Mouse (Mus musculus) kidney, postnatal 10 days (tissue): ENCODE measurements at regions not wholly inside any gene's neighbourhood (a gene's known extent, or its start where the extent isn't known, plus 50 kb on each side); places are given as distances from the start of the nearest gene placed in this dataset.
"Not testable (repeated sequence)": the region's sequence is repeated elsewhere in the genome, so short reads cannot be mapped to it uniquely, and the experiment has no call there.

ENCODE experiments used
- DNase-seq: peaks from one replicate; pipeline ENCODE4 v3.0.0; 2021; ENCODE audit warnings: mixed read lengths

DNA sequence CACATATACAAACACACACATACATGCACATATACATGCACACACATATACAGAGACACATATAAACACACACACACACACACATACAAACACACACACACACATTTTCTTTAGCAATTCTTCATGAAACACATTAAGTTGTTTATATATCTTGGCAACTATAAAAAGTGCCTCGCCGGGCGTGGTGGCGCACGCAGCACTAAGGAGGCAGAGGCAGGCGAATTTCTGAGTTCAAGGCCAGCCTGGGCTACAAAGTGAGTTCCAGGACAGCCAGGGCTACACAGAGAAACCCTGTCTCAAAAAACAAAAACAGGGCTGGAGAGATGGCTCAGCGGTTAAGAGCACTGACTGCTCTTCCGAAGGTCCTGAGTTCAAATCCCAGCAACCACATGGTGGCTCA, 214.4 kb upstream of the Klf3 start:
- not testable (repeated sequence) for DNase-seq

- DNase-seq: no peak
Observed at GRCm38 (mm10) chr5:64590036-64590435, 213.2 kb upstream of the Klf3 start.

- DNase-seq: no peak
Observed at GRCm38 (mm10) chr5:64590747-64591146, 212.4 kb upstream of the Klf3 start.

DNA sequence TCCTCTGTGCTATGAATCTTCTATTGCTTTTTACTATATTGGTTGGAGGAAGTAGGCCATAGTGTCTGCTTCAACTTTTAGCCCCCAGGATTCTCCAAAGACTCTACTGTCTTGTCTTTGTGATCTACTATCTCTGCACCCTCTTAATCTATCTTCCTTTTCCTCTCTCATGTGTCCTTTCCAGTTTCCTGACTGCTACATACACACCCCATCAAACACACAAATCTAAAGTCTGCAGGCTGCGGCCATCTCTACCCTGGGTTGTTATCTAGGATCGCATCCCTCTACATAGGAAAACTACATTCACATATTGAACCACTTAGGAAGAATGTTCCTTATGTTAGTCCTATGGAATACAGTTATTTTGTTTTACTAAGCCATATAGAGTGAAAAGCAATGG, 211.4 kb upstream of the Klf3 start:
- DNase-seq: no peak

- no peak for DNase-seq
Observed at GRCm38 (mm10) chr5:64595220-64595619, 208.0 kb upstream of the Klf3 start.

DNA sequence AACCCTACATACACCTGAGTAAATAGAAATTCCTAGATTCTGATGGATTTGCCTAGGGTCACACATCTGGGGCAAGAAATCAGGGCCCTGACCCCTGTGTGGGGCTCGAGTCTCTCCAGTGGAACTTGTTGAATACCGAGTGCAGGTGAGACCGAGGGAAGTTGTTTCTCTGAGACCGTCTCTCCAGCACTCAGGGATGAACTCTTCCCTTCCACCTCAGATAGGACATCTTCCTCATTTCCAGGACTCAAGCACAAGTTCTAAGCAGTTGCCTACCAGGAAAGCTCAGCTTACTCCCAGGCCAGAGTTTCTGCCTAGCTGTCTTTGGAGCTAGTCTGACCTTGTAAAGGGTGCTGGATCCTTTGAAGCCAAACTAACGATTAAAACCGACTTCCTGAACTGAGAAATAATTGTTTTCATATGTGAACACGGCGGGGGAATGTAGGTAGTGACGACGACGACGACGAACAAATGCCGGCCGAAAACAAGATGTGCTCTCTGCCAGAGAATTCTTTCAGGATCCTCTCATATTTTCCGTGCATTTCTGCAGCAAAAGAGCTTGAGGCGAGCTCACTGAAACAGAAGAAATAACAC, 207.3 kb upstream of the Klf3 start:
- no peak for DNase-seq

DNA sequence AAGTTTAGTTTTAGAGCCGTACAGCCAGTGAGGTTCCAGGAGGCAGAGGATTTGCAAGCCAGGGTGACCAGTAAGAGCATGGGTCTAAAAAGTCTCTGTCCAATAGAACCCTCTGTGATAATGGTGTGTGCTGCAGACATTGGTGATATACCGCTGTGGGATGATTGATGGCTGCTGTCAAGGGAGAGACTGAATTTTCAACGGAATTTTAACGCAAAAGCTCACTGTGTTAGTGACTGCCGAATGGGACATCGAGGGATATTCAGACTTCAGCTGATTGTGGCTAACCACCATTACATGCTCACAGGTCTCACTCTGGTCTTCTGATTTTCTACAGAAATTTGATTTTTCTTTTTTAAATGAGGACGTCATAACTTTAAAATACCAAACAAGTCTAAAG, 206.2 kb upstream of the Klf3 start:
- no peak for DNase-seq

DNA sequence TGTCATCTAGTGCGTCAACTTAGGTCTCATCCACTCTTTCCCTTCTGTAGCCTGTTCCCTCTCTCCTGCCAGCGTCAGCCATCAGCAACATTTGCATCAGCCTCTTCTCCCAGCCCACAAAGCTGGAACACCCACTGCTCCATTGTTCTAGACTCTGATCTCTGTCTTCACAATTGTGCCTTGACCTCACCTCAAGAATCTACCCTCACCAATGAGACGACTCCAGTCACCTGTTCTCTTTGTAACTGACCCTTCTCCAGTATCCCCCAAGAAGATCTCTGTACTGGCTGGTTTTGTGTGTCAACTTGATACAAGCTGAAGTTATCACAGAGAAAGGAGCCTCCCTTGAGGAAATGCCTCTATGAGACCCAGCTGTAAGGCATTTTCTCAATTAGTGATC, 205.7 kb upstream of the Klf3 start:
- DNase-seq: no peak

- DNase-seq: no peak
Observed at GRCm38 (mm10) chr5:64598606-64599005, 204.6 kb upstream of the Klf3 start.

GRCm38 (mm10) chr5:64599015-64599414, 204.2 kb upstream of the Klf3 start:
- no peak for DNase-seq

GRCm38 (mm10) chr5:64599865-64600288, 203.3 kb upstream of the Klf3 start:
- DNase-seq: peak; percentile 65

GRCm38 (mm10) chr5:64600392-64600791, 202.8 kb upstream of the Klf3 start:
- no peak for DNase-seq

- DNase-seq: no peak
Observed at GRCm38 (mm10) chr5:64600811-64601210, 202.4 kb upstream of the Klf3 start.

DNA sequence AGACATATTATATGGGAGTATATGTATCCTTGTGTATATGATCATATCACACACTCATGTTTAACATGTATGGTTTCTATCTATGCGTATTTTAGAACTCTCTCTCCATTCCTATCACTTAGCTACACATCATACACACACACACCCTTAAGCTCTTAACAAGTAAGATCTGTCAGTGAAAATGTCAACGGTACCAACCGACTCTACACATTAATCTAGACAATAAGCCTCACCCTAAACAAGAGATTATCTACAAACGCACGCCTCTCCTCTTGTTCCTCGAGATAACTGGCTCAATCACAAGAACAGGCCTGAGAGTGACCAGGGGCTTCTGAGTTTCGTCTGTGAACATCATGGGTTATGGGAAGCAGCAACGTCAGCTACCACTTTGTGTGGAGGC, 201.9 kb upstream of the Klf3 start:
- no peak for DNase-seq

- DNase-seq: no peak
Observed at GRCm38 (mm10) chr5:64601832-64602231, 201.4 kb upstream of the Klf3 start.

- peak; percentile 37 for DNase-seq
Observed at GRCm38 (mm10) chr5:64602356-64602936, 200.7 kb upstream of the Klf3 start.

DNA sequence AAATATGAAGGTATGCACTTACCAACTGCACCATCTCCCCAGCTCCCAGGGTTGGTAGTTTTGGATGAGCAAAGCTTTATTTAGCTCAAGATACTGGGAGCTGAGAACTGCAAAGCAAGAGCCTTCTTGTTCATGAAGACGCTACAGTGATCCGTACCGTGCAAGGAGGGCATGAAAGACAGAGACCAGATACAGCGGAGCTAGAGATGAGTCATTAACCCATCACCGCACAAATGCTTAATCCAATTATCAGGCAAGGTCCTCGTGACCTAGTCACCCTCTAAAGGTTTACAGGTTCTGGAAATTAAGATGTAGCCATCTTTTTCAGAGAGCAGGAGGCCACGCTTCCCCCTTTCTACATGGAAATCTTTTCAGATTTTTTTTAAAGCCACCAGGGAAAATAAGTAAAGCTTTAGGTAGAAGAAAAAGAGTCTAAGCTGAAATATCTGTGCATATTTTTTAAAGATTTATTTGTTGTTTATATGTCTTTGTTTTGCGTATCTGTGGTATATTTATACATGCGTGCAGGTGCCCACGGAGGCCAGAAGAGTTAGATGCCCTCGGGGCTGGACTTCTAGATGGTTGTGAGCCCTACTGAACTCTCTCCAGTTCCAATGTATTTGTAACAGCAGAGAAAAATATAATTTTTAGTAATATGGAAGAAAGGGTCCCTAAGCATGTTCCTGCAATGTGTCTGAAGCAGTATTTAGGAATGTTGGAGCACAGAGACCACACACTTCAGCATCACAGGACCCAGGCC, 200.0 kb upstream of the Klf3 start:
- DNase-seq: no peak

- DNase-seq: no peak
Observed at GRCm38 (mm10) chr5:64605171-64605570, 198.0 kb upstream of the Klf3 start.

DNA sequence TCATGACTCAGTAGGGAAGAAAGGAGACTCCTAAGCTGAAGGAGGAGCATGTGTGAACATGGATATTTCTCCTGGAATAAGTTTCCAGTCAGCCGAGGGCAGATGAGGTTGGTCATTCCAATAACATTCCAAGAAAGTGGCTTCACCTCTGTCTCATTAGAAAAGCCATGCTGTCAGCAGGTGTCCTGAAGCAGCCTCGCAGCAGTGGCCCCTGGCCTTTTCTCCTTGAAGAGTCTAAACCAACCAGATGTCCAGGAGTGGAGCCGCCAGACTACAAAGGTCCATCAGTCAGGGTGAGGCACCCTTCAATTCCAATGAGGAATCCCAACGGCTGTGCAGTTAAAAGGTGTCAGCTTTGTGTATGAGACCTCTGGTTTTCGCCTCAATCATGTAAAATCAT, 197.2 kb upstream of the Klf3 start:
- DNase-seq: peak; percentile 34

GRCm38 (mm10) chr5:64609378-64610087, 193.7 kb upstream of the Klf3 start:
- no peak for DNase-seq

DNA sequence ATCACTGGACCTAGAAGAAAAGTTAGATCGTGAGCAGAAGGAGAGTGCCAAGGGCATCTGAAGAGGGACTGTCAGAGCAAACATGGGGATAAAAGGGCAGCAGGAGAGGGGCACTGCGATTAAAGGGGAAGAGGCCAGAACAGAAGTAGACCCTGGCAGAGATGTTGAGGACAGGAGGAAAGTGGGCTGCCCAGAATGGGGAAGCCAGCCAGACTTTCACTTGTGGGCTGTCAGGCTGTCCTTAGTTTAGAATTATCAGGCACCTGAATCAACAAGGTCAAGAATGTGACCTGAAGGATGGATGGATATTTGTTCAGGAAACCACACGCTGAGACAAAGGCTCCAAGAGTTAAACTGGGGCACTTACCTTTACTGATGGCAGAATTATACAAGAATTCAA, 193.0 kb upstream of the Klf3 start:
- DNase-seq: no peak

DNA sequence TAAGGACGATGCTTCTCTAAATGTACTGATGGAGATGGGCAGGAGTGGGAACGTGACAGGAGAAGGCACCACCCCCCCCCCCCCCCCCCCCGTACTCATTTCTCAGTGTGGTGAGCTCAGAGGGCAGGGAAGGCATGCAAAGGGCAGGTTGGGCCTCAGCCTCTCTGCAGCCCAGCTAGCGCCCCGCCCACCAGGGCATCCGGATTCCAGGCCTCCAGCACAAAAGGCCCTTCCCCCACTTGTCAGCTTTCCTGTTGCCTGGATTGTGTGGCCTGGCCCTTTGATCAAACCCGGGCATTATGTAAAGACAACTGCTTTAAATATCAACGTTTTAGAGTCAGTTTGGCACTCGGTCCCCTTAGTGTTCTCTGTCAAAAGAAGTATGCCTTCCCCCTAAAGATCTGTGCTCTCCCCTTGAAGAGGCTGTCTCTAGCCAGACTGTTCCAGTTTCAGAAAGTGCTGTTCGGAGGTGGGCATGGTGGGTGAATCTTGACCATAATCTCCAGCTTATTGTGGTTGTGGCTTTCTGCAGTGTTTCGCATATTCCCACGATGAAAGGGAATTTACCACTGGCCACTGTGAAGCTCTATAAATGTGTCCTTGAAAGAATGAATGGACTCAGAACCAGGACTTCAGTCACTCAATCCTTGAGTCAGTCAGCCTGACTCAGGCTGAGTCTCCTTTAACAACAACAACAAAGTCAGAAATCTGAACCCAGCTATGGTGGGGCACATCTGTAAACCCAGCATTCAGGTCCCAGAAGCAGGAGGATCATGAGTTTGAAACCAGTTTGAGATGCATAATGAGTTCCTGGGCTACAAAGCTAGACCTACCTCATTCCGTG, 192.4 kb upstream of the Klf3 start:
- peak; percentile 94 for DNase-seq

GRCm38 (mm10) chr5:64612017-64612416, 191.2 kb upstream of the Klf3 start:
- no peak for DNase-seq
